Mouse (Mus musculus) bone marrow, adult 2 months (tissue): ENCODE results near the gene Slc7a3.

Source experiments
- CTCF ChIP-seq: fragments of 200-500 bp; IDR thresholded peaks from 2 replicates; pipeline ENCODE4 v1.5.1; 2011; ENCODE audit warnings: low read length, control low read depth; ENCODE audit not compliant: control insufficient read depth, insufficient read depth
- POLR2A ChIP-seq: fragments of 200-500 bp; IDR thresholded peaks from 2 replicates; pipeline ENCODE4 v1.6.1; 2011; ENCODE audit warnings: low read depth, mild to moderate bottlenecking, control low read depth, low read length, borderline replicate concordance; ENCODE audit not compliant: control insufficient read depth

DNA sequence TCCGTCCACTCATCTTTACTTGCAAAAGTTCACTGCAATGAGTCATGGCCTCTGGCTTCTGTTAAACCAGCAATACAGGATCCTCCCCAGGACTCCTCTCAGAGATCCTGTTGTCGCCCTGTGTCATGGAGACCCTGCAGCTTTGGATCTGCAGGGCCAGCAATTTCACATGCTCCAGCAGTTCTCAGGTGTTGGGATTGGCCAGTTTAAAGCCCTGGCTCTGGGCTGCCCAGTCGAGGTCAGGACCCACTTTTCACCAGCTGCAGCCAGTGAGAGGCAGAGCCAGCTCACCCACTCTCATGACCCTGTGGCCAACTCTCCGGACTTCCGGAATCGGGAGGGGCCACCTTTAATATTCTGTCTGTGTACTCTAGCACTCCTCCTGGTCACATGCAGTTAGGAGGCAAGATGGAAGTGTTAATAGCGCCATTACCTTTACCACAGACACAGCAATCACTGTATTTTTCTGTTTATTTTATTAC lies 40.7 kb upstream of the Slc7a3 start:
- TF ChIP-seq POLR2A, result no peak
- no peak for TF ChIP-seq CTCF
